Mouse (Mus musculus) neural tube, embryonic 10.5 days (tissue): ENCODE measurements around the gene Nckap5l.
A peak's percentile ranks its signal among the peaks of the same experiment; 100 is the strongest.

ENCODE experiments used
- DNase-seq: peaks from one replicate; pipeline ENCODE4 v3.0.0-alpha.2; 2017; ENCODE audit warnings: low spot score; ENCODE audit errors: extremely low spot score

The Nckap5l gene

GRCm38 (mm10) chr15:99431504-99431903 is 26.0 kb downstream of the Nckap5l start:
- DNase-seq = no peak

GRCm38 (mm10) chr15:99431063-99431462 is 26.5 kb downstream of the Nckap5l start:
- no peak for DNase-seq

GRCm38 (mm10) chr15:99430394-99430793 is 27.2 kb downstream of the Nckap5l start:
- no peak for DNase-seq

- no peak for DNase-seq
These were observed 33.7 kb downstream of the Nckap5l start for GRCm38 (mm10) chr15:99423884-99424283.

- no peak for DNase-seq
These were observed 34.4 kb downstream of the Nckap5l start for GRCm38 (mm10) chr15:99423131-99423530.

GRCm38 (mm10) chr15:99422551-99422950 is 35.0 kb downstream of the Nckap5l start:
- DNase-seq = no peak

GRCm38 (mm10) chr15:99421676-99422075 is 35.9 kb downstream of the Nckap5l start:
- DNase-seq = no peak

- DNase-seq = no peak
These were observed 36.4 kb downstream of the Nckap5l start for GRCm38 (mm10) chr15:99421152-99421551.

- DNase-seq = peak; percentile 78
These were observed 37.0 kb downstream of the Nckap5l start for GRCm38 (mm10) chr15:99420521-99421014.

- no peak for DNase-seq
These were observed 37.4 kb downstream of the Nckap5l start for GRCm38 (mm10) chr15:99420101-99420500.

- no peak for DNase-seq
These were observed 39.8 kb downstream of the Nckap5l start for GRCm38 (mm10) chr15:99417692-99418271.

- DNase-seq = no peak
These were observed 40.6 kb downstream of the Nckap5l start for GRCm38 (mm10) chr15:99416957-99417356.

- peak; percentile 65 for DNase-seq
These were observed 41.1 kb downstream of the Nckap5l start for GRCm38 (mm10) chr15:99416348-99416882.

GRCm38 (mm10) chr15:99415793-99416192 is 41.8 kb downstream of the Nckap5l start:
- peak; percentile 45 for DNase-seq

GRCm38 (mm10) chr15:99411747-99412146 is 45.8 kb downstream of the Nckap5l start:
- no peak for DNase-seq

- DNase-seq = no peak
These were observed 48.7 kb downstream of the Nckap5l start for GRCm38 (mm10) chr15:99408845-99409244.

- DNase-seq = no peak
These were observed 50.5 kb downstream of the Nckap5l start for GRCm38 (mm10) chr15:99406986-99407570.

GRCm38 (mm10) chr15:99405150-99405549 is 52.4 kb downstream of the Nckap5l start:
- no peak for DNase-seq

- DNase-seq = no peak
These were observed 54.2 kb downstream of the Nckap5l start for GRCm38 (mm10) chr15:99403159-99403889.

GRCm38 (mm10) chr15:99400602-99401001 is 56.9 kb downstream of the Nckap5l start:
- no peak for DNase-seq

- no peak for DNase-seq
These were observed 57.9 kb downstream of the Nckap5l start for GRCm38 (mm10) chr15:99399503-99400245.
